ENCODE assay signal across 24 mouse cellular contexts in genomic region chr17:37863901-37864300, GRCm38 (mm10). TPM values are rescaled to one million over a fixed set of nuclear protein-coding genes. Genes with fewer than 3 reads are reported as not detected.
"Had no signal": no experiment of that assay in that cellular context is flagged by ENCODE, and none has a peak within 500 bp of the region (broad histone marks: within the 10 kb centered on the region; RNA-seq: fewer than 3 reads in every experiment).

No protein-coding gene starts in this region.

- H3K4me1 ChIP-seq: neural tube, embryonic 15.5 days; stomach, embryonic 15.5 days had no signal

- H3K4me2 ChIP-seq: neural tube, embryonic 15.5 days; stomach, embryonic 15.5 days had no signal

- H3K27me3 ChIP-seq: neural tube, embryonic 15.5 days; stomach, embryonic 15.5 days had no signal

- H3K27ac ChIP-seq: neural tube, embryonic 15.5 days; stomach, embryonic 15.5 days; stomach, postnatal 0 days had no signal

- H3K36me3 ChIP-seq: neural tube, embryonic 15.5 days; stomach, embryonic 15.5 days had no signal

- DNase-seq: retina, postnatal 1 day; right cerebral cortex, adult 18-20 months; right cerebral cortex, postnatal 14 days; right cerebral cortex, postnatal 25 days; right cerebral cortex, postnatal 4 days; spleen, adult 18-20 months; thymus, adult 18-20 months; thymus, adult 2 months; thymus, postnatal 14 days; thymus, postnatal 25 days; thymus, postnatal 36 days; thymus, postnatal 4 days had no signal

- H3K9me3 ChIP-seq: neural tube, embryonic 15.5 days; stomach, embryonic 15.5 days had no signal

- H3K4me3 ChIP-seq: neural tube, embryonic 15.5 days; stomach, embryonic 15.5 days had no signal

- H3K9ac ChIP-seq: neural tube, embryonic 15.5 days; stomach, embryonic 15.5 days had no signal

RNA-seq across cellular contexts. Expression of gene Olfr126, which starts 16.6 kb away (rescaled TPM):
- total RNA-seq: neutrophil, adult 5-6 weeks had no signal
- polyA plus RNA-seq: neural tube, embryonic 14.5 days; neural tube, embryonic 15.5 days; small intestine, adult 2 months; spleen, adult 2 months; stomach, embryonic 14.5 days; stomach, embryonic 15.5 days; stomach, embryonic 16.5 days; stomach, postnatal 0 days; thymus, adult 2 months; thymus, postnatal 0 days; urinary bladder, adult 2 months had no signal

RNA-seq across cellular contexts. Expression of gene Olfr125, which starts 31.2 kb away (rescaled TPM):
- total RNA-seq: neutrophil, adult 5-6 weeks had no signal
- polyA plus RNA-seq: neural tube, embryonic 14.5 days; neural tube, embryonic 15.5 days; small intestine, adult 2 months; spleen, adult 2 months; stomach, embryonic 14.5 days; stomach, embryonic 15.5 days; stomach, embryonic 16.5 days; stomach, postnatal 0 days; testis, adult 2 months; thymus, adult 2 months; thymus, postnatal 0 days; urinary bladder, adult 2 months had no signal

RNA-seq across cellular contexts. Expression of gene Olfr127, which starts 36.3 kb away (rescaled TPM):
- polyA plus RNA-seq: neural tube, embryonic 14.5 days; neural tube, embryonic 15.5 days; small intestine, adult 2 months; spleen, adult 2 months; stomach, embryonic 14.5 days; stomach, embryonic 15.5 days; stomach, embryonic 16.5 days; stomach, postnatal 0 days; thymus, postnatal 0 days; urinary bladder, adult 2 months had no signal

RNA-seq across cellular contexts. Expression of gene Olfr128, which starts 56.4 kb away (rescaled TPM):
- total RNA-seq: neutrophil, adult 5-6 weeks had no signal
- polyA plus RNA-seq: neural tube, embryonic 14.5 days; neural tube, embryonic 15.5 days; small intestine, adult 2 months; spleen, adult 2 months; stomach, embryonic 14.5 days; stomach, embryonic 15.5 days; stomach, embryonic 16.5 days; stomach, postnatal 0 days; thymus, adult 2 months; thymus, postnatal 0 days; urinary bladder, adult 2 months had no signal
